Mouse (Mus musculus) bone marrow macrophage, adult 2 months (primary cell): ENCODE measurements around the gene Ncoa4.

ENCODE experiments used
- CTCF ChIP-seq: IDR thresholded peaks from 2 replicates; pipeline ENCODE4 v1.5.1; 2012; ENCODE audit warnings: low read depth, mild to moderate bottlenecking, low read length, moderate library complexity
- POLR2A ChIP-seq: IDR thresholded peaks from 2 replicates; pipeline ENCODE4 v1.6.1; 2012; ENCODE audit warnings: mild to moderate bottlenecking, low read depth, low read length, borderline replicate concordance

- TF ChIP-seq POLR2A (no peak), CTCF (no peak)
Observed at GRCm38 (mm10) chr14:32175310-32175709, 15.6 kb downstream of the Ncoa4 start.
